19 mouse cellular contexts compared by ENCODE assay signal in the genomic region with DNA sequence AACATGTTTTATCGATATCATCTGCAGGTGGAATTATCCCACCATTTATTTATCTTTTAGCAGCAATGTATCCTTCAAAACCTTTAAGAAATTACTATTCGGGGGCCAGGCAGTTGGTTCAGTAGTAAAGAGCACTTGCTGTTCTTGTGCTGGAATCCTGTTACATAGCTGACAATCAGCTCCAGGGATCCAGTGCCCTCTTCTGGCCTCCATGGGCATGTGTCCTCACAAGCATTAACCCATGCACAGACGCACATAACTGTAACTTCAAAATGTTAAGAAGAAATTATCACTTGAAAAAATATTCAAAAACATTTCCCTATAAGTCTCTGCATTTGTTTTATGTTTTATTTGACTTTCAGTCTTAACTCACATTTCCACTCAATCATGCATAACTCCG.
DNase-seq lines count a peak whose midpoint lies in the region; ATAC-seq and TF ChIP-seq lines count a peak whose summit lies in the region.
"Had no signal": no experiment of that assay in that cellular context is flagged by ENCODE, and none has a peak within 500 bp of the region (broad histone marks: within the 10 kb centered on the region; RNA-seq: fewer than 3 reads in every experiment).

No protein-coding gene starts in this region.

- ATAC-seq in intestine, postnatal 0 days, result no peak
- no peak for ATAC-seq in intestine, embryonic 16.5 days
- ATAC-seq in midbrain, postnatal 0 days (ENCODE audit: low FRiP score), result no peak
- no peak for ATAC-seq in midbrain, embryonic 13.5 days
- ATAC-seq in midbrain, embryonic 15.5 days (replicated peaks), result no peak
- ATAC-seq: CD4-positive, CD25-positive, alpha-beta regulatory T cell, adult 4 months; forebrain, embryonic 15.5 days had no signal

- H3K9ac ChIP-seq in intestine, postnatal 0 days (ENCODE audit: low read depth, low read length), result no peak overlapping the region
- no peak overlapping the region for H3K9ac ChIP-seq in intestine, embryonic 16.5 days (ENCODE audit: low read depth, low read length)
- H3K9ac ChIP-seq in midbrain, postnatal 0 days (replicated peaks; ENCODE audit: low read length, poor library complexity, severe bottlenecking), result no peak overlapping the region
- no peak overlapping the region for H3K9ac ChIP-seq in midbrain, embryonic 13.5 days (replicated peaks)
- no peak overlapping the region for H3K9ac ChIP-seq in midbrain, embryonic 15.5 days
- H3K9ac ChIP-seq: forebrain, embryonic 15.5 days; heart, embryonic 12.5 days; neural tube, embryonic 12.5 days had no signal

- intact Hi-C loops in left cerebral cortex, postnatal 10 days (cut with DNase I), result no loop called here

- no peaks in the 10 kb centered on the region for H3K36me3 ChIP-seq in intestine, postnatal 0 days (ENCODE audit: control insufficient read depth, insufficient read depth)
- no peaks in the 10 kb centered on the region for H3K36me3 ChIP-seq in intestine, embryonic 16.5 days (ENCODE audit: control insufficient read depth, insufficient read depth, low read length)
- H3K36me3 ChIP-seq in midbrain, postnatal 0 days (ENCODE audit: insufficient read depth, low read length), result no peaks in the 10 kb centered on the region
- no peaks in the 10 kb centered on the region for H3K36me3 ChIP-seq in midbrain, embryonic 13.5 days
- H3K36me3 ChIP-seq in midbrain, embryonic 15.5 days (replicated peaks), result no peaks in the 10 kb centered on the region
- H3K36me3 ChIP-seq: forebrain, embryonic 15.5 days; heart, embryonic 12.5 days; hindbrain, embryonic 10.5 days; neural tube, embryonic 12.5 days had no signal

- H3K4me1 ChIP-seq in intestine, postnatal 0 days (replicated peaks; ENCODE audit: control insufficient read depth, insufficient read depth, low read length), result no peaks in the 10 kb centered on the region
- no peaks in the 10 kb centered on the region for H3K4me1 ChIP-seq in intestine, embryonic 16.5 days (ENCODE audit: control insufficient read depth, insufficient read depth, low read length)
- H3K4me1 ChIP-seq in midbrain, postnatal 0 days (ENCODE audit: insufficient read depth, low read length), result no peaks in the 10 kb centered on the region
- no peaks in the 10 kb centered on the region; the same call in 1 of the 2 replicates for H3K4me1 ChIP-seq in midbrain, embryonic 13.5 days (replicated peaks)
- H3K4me1 ChIP-seq in midbrain, embryonic 15.5 days, result no peaks in the 10 kb centered on the region
- H3K4me1 ChIP-seq: forebrain, embryonic 15.5 days; heart, embryonic 12.5 days; hindbrain, embryonic 10.5 days; neural tube, embryonic 12.5 days had no signal

- H3K9me3 ChIP-seq in intestine, postnatal 0 days (ENCODE audit: control insufficient read depth), result no peaks in the 10 kb centered on the region
- H3K9me3 ChIP-seq in intestine, embryonic 16.5 days (ENCODE audit: control insufficient read depth, low read length), result no peaks in the 10 kb centered on the region
- H3K9me3 ChIP-seq in midbrain, postnatal 0 days (ENCODE audit: low read length), result no peaks in the 10 kb centered on the region
- H3K9me3 ChIP-seq in midbrain, embryonic 13.5 days, result no peaks in the 10 kb centered on the region
- H3K9me3 ChIP-seq in midbrain, embryonic 15.5 days, result no peaks in the 10 kb centered on the region
- H3K9me3 ChIP-seq: forebrain, embryonic 15.5 days; heart, embryonic 12.5 days; hindbrain, embryonic 10.5 days; neural tube, embryonic 12.5 days had no signal

- DNase-seq in midbrain, postnatal 0 days (ENCODE audit: low spot score), result no peak
- peak; percentile 38 for DNase-seq in R1 (ENCODE audit: low read depth, low spot score)
- no peak for DNase-seq in left cerebral cortex, postnatal 10 days (ENCODE audit: extremely low spot score in 1 of 2, low spot score in 2 of 2)
- DNase-seq: cerebellum, adult 18-20 months; embryo, embryonic 11 days; gastrocnemius, postnatal 10 days; kidney, postnatal 25 days; left cerebral cortex, postnatal 4 days; lung, adult 18-20 months; right cerebral cortex, postnatal 25 days had no signal

- no peak overlapping the region for H3K4me3 ChIP-seq in intestine, postnatal 0 days (ENCODE audit: low read depth, low read length)
- H3K4me3 ChIP-seq in intestine, embryonic 16.5 days (ENCODE audit: low read length), result no peak overlapping the region
- H3K4me3 ChIP-seq in midbrain, postnatal 0 days (ENCODE audit: low read depth, low read length), result no peak overlapping the region
- no peak overlapping the region for H3K4me3 ChIP-seq in midbrain, embryonic 13.5 days (replicated peaks)
- no peak overlapping the region for H3K4me3 ChIP-seq in midbrain, embryonic 15.5 days
- H3K4me3 ChIP-seq: forebrain, embryonic 15.5 days; heart, embryonic 12.5 days; hindbrain, embryonic 10.5 days; neural tube, embryonic 12.5 days had no signal

- no peak overlapping the region for H3K27ac ChIP-seq in intestine, postnatal 0 days (ENCODE audit: low read depth, low read length)
- H3K27ac ChIP-seq in intestine, embryonic 16.5 days (ENCODE audit: low read length), result no peak overlapping the region
- H3K27ac ChIP-seq in midbrain, postnatal 0 days (ENCODE audit: low read depth, low read length), result no peak overlapping the region
- H3K27ac ChIP-seq in midbrain, embryonic 13.5 days, result no peak overlapping the region
- no peak overlapping the region for H3K27ac ChIP-seq in midbrain, embryonic 15.5 days
- H3K27ac ChIP-seq: forebrain, embryonic 15.5 days; hindbrain, embryonic 10.5 days; neural tube, embryonic 12.5 days had no signal

- peak; percentile 28 for TF ChIP-seq CTCF in intestine, postnatal 0 days (IDR thresholded peaks at IDR 0.05; ENCODE audit: low read depth)
- TF ChIP-seq CTCF in midbrain, postnatal 0 days (IDR thresholded peaks at IDR 0.05), result peak; percentile 31

- WGBS in intestine, postnatal 0 days, result 90% methylated on average over 4 of the region's 4 CpGs
- WGBS in intestine, embryonic 16.5 days, result 92% methylated on average over 4 of the region's 4 CpGs
- WGBS in midbrain, postnatal 0 days, result 92% methylated on average over 4 of the region's 4 CpGs
- 91% methylated on average over 4 of the region's 4 CpGs for WGBS in midbrain, embryonic 13.5 days
- 95% methylated on average over 4 of the region's 4 CpGs for WGBS in midbrain, embryonic 15.5 days

- no peak overlapping the region for H3K4me2 ChIP-seq in intestine, postnatal 0 days (replicated peaks; ENCODE audit: low read depth)
- H3K4me2 ChIP-seq in intestine, embryonic 16.5 days (ENCODE audit: low read depth, low read length), result no peak overlapping the region
- H3K4me2 ChIP-seq in midbrain, postnatal 0 days (ENCODE audit: low read depth, low read length, poor library complexity, severe bottlenecking), result no peak overlapping the region
- no peak overlapping the region for H3K4me2 ChIP-seq in midbrain, embryonic 13.5 days (replicated peaks)
- H3K4me2 ChIP-seq in midbrain, embryonic 15.5 days, result no peak overlapping the region
- H3K4me2 ChIP-seq: forebrain, embryonic 15.5 days; heart, embryonic 12.5 days; neural tube, embryonic 12.5 days had no signal

- H3K27me3 ChIP-seq in intestine, postnatal 0 days (replicated peaks; ENCODE audit: control insufficient read depth, insufficient read depth, low read length), result no peaks in the 10 kb centered on the region
- H3K27me3 ChIP-seq in intestine, embryonic 16.5 days (replicated peaks; ENCODE audit: control insufficient read depth, insufficient read depth, low read length), result no peaks in the 10 kb centered on the region
- H3K27me3 ChIP-seq in midbrain, postnatal 0 days (ENCODE audit: insufficient read depth, low read length), result no peaks in the 10 kb centered on the region
- H3K27me3 ChIP-seq in midbrain, embryonic 13.5 days, result no peaks in the 10 kb centered on the region
- H3K27me3 ChIP-seq in midbrain, embryonic 15.5 days (replicated peaks), result no peaks in the 10 kb centered on the region
- H3K27me3 ChIP-seq: forebrain, embryonic 15.5 days; heart, embryonic 12.5 days; neural tube, embryonic 12.5 days had no signal
